Mouse (Mus musculus) hindlimb bud, embryonic 11.5 days (tissue): ENCODE data around the gene Tm4sf4.

Experiments used
- DNase-seq: peaks from one replicate; pipeline ENCODE4 v3.0.0-alpha.2; 2012; ENCODE audit warnings: low read depth, low spot score; ENCODE audit errors: extremely low spot score

Gene Tm4sf4

DNA sequence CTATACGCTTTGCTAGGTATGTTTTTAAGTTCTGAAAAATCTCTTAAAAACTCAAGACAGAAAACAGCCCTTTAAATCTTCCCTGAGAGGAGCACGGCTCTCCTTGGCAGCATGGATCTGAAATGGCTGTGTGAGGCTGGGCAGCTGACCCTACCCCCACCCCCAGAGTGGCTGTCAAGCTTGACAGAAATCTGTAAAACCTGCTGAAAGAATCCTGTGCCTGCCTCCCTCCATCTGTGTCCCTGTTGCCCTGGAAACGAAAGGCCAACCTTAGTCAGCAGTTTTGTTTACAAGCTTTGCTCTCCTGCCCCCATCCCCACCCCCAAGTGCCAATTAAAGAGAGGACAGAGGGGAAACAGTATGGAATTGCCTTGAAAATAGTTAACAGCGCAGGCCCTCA, 47.3 kb downstream of the Tm4sf4 start:
- no peak for DNase-seq

GRCm38 (mm10) chr3:57474421-57474820, 49.3 kb downstream of the Tm4sf4 start:
- no peak for DNase-seq

DNA sequence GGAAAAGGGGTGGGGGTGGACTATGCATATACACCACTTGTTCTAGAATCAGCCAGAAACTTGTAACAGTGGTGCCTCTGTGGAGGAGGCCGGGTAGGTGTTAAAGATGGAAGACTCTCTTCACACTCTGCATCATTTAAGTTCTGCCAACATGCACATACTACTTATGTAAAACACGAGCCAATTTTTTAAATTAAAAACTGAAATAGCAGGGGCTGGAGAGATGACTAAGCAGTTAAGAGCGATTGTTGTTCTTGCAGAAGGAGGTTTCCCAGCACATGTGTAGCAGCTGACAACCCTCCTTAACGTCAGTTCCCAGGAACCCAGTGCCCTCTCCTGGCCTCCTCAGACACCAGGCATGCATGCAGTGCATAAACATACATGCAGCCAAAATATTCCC, 55.5 kb downstream of the Tm4sf4 start:
- no peak for DNase-seq

GRCm38 (mm10) chr3:57481981-57482380, 56.9 kb downstream of the Tm4sf4 start:
- no peak for DNase-seq

DNA sequence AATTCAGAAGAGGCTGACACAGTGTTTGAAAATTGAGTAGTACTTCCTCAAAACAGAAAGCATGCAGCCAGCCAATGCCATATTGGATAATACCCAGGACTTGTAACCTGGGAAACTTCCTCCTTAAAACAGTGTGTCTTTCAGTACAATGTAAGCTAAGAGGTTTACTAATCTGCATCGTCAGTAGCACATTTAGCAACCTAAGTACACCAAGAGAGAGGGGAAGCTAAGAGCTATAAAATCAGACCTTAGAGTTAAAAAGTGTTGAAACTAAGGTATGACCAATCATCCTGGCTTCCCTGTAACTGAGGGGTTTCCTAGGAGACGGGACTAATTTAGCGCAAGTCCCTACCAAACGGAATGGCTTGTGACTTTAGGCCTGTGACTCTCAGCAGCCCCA, 61.0 kb downstream of the Tm4sf4 start:
- no peak for DNase-seq

DNA sequence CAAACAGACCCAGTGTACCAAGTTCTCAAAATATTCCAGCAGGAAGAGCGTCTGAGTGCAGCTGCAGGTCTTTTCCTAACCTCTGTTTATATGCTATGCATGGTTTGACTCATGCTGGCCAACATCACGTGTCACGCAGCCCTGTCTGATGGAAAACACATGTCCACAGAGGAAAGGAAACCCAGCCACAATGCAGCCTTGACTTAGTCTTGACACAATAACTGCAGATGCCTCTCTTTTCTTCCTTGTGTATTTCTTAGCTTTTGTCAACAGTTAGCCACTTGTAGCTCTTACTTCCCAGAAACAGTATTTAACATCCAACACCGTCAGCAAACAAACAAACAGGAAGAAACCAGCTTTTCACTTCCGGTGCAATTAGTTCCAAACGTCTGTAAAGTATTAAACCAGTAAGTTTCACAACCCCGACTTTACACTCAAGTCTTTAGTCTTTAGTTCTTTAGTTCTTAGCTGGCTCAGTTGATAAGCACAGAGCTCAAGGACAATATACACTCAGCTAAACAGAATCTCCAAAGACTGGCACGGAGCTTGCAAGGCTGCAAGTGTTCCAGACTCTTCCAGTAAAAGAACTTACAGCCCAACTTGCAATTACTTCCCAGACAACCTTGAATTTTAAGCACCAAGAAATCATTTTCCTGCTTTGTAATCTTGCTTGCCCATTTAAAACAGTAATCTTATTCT, 62.5 kb downstream of the Tm4sf4 start:
- DNase-seq: peak; percentile 84
